Mouse (Mus musculus): ENCODE results near the gene Tex2. TPM values are rescaled to one million over a fixed set of nuclear protein-coding genes. Genes with fewer than 3 reads are reported as not detected.
"Not testable (repeated sequence)": the region's sequence is repeated elsewhere in the genome, so short reads cannot be mapped to it uniquely, and the experiment has no call there.

Gene Tex2
- polyA plus RNA-seq, 1 experiment from 2014 or later, result 29.5 TPM

DNA sequence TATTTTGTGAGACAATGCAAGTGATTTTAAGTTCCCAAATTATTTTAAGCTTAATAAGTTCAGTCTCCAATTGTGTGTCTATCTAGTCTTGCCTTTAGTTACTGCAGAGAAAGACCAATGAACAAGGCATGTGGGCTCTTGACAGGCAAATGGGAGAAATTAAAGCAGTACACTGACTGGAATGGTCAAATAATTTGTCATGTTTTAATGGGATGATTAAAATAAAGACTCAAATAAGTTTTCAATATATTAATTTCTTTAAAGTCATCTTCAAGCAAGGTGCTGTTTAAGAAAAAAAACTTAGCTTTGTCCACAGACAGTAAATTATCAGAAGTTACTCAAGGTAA lies 111.1 kb downstream of the Tex2 start:
- peaks cover 3% of the 10 kb centered on the region for H3K36me3 ChIP-seq (ENCODE audit: control insufficient read depth, insufficient read depth, low read length)
- ATAC-seq, result no peak
- H3K9me3 ChIP-seq (ENCODE audit: control insufficient read depth, low read length), result no peaks in the 10 kb centered on the region
- no peak overlapping the region for H3K9ac ChIP-seq (ENCODE audit: low read depth, low read length)
- H3K4me3 ChIP-seq (ENCODE audit: low read length), result no peak overlapping the region
- no peak overlapping the region for H3K27ac ChIP-seq (ENCODE audit: low read depth, low read length)
- H3K4me2 ChIP-seq (ENCODE audit: low read length), result no peak overlapping the region
- H3K4me1 ChIP-seq (ENCODE audit: control insufficient read depth, insufficient read depth, low read depth, low read length), result peaks cover 4% of the 10 kb centered on the region
- no peaks in the 10 kb centered on the region for H3K27me3 ChIP-seq (replicated peaks; ENCODE audit: control insufficient read depth, insufficient read depth, low read length)

DNA sequence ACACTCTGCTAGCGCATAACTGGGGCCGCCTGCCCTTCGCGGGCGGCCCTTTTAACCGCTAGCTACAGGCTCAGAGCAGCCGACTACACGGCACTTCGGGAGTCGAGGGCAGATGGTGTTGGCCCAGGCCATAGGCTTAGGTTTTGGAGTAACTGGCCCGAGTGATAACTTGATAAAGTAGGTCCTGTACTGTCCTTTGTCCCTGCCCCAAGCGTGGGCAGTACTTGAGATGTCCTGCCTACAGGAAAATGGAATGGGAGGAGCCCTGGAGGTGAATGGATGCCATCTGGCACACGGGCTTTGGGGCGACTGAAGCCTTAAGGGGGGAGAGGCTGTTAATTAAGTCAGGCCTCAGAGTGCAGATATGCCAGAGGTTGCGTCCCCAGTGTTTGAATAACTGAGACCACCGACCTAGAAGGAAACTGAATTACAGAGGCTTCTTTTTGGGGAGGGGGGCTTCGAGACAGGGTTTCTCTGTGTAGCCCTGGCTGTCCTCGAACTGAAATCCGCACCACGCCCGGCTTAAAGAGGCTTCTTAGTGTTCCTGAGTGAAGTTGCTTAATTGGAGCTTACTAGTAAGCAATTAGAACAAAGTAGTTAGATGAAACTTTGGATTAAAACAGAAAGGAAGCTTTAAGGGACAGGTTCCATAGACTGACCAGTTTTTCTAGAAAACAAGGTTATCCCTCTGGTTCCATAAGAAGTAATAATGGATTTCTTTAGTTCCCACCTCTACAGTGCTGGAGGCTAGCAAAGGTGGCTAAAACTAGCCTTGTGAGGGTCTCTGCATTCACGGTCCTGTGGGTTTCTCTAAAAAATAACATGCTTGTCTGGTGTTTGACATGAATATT lies 111.7 kb downstream of the Tex2 start:
- Histone ChIP-seq H3K9me3 (ENCODE audit: control insufficient read depth, low read length) (no peaks in the 10 kb centered on the region), H3K4me2 (ENCODE audit: low read length) (peak overlapping the region; percentile 87), H3K36me3 (ENCODE audit: control insufficient read depth, insufficient read depth, low read length) (peaks cover 3% of the 10 kb centered on the region), H3K9ac (ENCODE audit: low read depth, low read length) (peak overlapping the region; percentile 94), H3K27me3 (replicated peaks; ENCODE audit: control insufficient read depth, insufficient read depth, low read length) (no peaks in the 10 kb centered on the region), H3K4me3 (ENCODE audit: low read length) (peak overlapping the region; percentile 87), H3K27ac (ENCODE audit: low read depth, low read length) (peak overlapping the region; percentile 97), H3K4me1 (ENCODE audit: control insufficient read depth, insufficient read depth, low read depth, low read length) (peaks cover 4% of the 10 kb centered on the region)
- WGBS, result 2% methylated on average over 22 of the region's 22 CpGs
- ATAC-seq, result peak; percentile 72

DNA sequence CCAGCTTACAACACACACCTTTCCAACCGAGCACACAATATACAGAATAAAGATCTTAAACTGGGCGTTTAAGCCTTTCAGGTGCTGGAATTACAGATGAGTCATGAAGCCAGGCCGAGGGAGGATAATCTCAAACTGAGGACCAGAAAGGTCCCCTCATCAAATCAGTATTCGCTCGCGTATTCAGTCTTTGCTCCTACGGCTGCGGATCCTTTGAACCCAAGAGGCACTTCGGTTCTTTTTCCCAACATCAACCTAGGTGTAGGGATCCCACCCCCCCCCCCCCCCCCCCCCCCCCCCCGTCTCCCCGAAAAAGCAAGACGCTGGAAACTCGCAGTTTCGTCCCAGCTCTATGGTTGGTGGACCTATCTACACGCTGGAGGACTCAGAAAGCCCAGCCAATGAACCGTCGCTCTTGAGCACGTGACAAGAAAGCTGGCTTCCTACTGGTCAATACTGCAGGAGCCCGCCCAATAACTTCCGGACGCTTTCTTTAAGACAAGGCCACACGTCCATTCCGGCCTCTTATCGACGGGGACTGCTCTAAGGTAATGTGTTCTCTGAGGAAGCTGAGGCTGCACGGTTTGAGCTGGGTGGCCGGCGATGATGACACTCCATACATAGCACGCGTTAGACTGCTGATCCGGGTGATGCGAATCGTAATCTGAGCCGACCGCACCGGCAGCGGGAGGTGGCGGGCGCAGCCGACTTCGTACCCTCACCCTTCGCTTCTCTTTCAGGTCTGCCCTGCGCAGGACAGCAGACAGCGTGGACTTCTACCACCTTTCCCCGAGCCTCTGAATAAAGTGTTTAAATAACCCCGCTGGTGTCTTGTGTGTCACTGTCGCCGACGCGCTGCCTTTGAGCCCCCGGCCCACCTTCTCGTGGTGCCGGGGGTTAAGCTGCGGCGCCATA lies 112.6 kb downstream of the Tex2 start:
- ATAC-seq, result peak; percentile 98
- peaks cover 3% of the 10 kb centered on the region for H3K36me3 ChIP-seq (ENCODE audit: control insufficient read depth, insufficient read depth, low read length)
- H3K4me2 ChIP-seq (ENCODE audit: low read length), result peak overlapping the region; percentile 87
- peaks cover 4% of the 10 kb centered on the region for H3K4me1 ChIP-seq (ENCODE audit: control insufficient read depth, insufficient read depth, low read depth, low read length)
- peak overlapping the region; percentile 94 for H3K9ac ChIP-seq (ENCODE audit: low read depth, low read length)
- H3K9me3 ChIP-seq (ENCODE audit: control insufficient read depth, low read length), result no peaks in the 10 kb centered on the region
- peak overlapping the region; percentile 87 for H3K4me3 ChIP-seq (ENCODE audit: low read length)
- H3K27me3 ChIP-seq (replicated peaks; ENCODE audit: control insufficient read depth, insufficient read depth, low read length), result no peaks in the 10 kb centered on the region
- WGBS, result under 1% methylated on average over 50 of the region's 55 CpGs
- peak overlapping the region; percentile 97 for H3K27ac ChIP-seq (ENCODE audit: low read depth, low read length)

GRCm38 (mm10) chr11:106498739-106499379 lies 114.4 kb downstream of the Tex2 start:
- Histone ChIP-seq H3K27ac (ENCODE audit: low read depth, low read length) (peak overlapping the region; percentile 7; the same call in 1 of the 2 replicates), H3K9me3 (ENCODE audit: control insufficient read depth, low read length) (no peaks in the 10 kb centered on the region), H3K27me3 (replicated peaks; ENCODE audit: control insufficient read depth, insufficient read depth, low read length) (no peaks in the 10 kb centered on the region), H3K4me1 (ENCODE audit: control insufficient read depth, insufficient read depth, low read depth, low read length) (peaks cover 4% of the 10 kb centered on the region), H3K4me3 (ENCODE audit: low read length) (no peak overlapping the region), H3K4me2 (ENCODE audit: low read length) (no peak overlapping the region), H3K9ac (ENCODE audit: low read depth, low read length) (no peak overlapping the region), H3K36me3 (ENCODE audit: control insufficient read depth, insufficient read depth, low read length) (peaks cover 3% of the 10 kb centered on the region)
- WGBS, result 22% methylated on average over 4 of the region's 4 CpGs
- no peak for ATAC-seq

- Histone ChIP-seq H3K9me3 (ENCODE audit: control insufficient read depth, low read length) (no peaks in the 10 kb centered on the region), H3K9ac (ENCODE audit: low read depth, low read length) (no peak overlapping the region), H3K4me3 (ENCODE audit: low read length) (no peak overlapping the region), H3K27me3 (replicated peaks; ENCODE audit: control insufficient read depth, insufficient read depth, low read length) (no peaks in the 10 kb centered on the region), H3K4me2 (ENCODE audit: low read length) (no peak overlapping the region), H3K27ac (ENCODE audit: low read depth, low read length) (no peak overlapping the region), H3K36me3 (ENCODE audit: control insufficient read depth, insufficient read depth, low read length) (no peaks in the 10 kb centered on the region; the same call in 1 of the 2 replicates), H3K4me1 (ENCODE audit: control insufficient read depth, insufficient read depth, low read depth, low read length) (peaks cover 4% of the 10 kb centered on the region)
- 89% methylated on average over 2 of the region's 2 CpGs for WGBS
- ATAC-seq, result no peak
Observed at GRCm38 (mm10) chr11:106497926-106498325, 115.3 kb downstream of the Tex2 start.

DNA sequence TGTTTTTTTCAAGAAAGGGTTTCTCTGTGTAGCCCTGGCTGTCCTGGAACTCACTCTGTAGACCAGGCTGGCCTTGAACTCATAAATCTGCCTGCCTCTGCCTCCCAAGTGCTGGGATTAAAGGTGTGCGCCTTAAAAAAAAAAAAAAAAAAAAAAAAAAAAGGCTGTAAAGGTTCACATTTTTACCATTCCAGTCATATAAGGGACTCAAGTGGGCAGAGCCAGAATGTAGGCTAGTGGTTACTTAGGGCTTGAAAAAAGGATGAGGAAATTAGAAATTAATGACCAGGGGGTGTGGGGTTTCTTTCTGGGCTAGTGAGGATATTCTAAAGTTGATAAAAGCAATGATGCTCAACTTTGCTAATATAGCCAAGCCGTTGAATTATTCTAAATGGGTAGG lies 116.2 kb downstream of the Tex2 start:
- 96% methylated on average over 2 of the region's 2 CpGs for WGBS
- not testable (repeated sequence) for H3K9ac ChIP-seq (ENCODE audit: low read depth, low read length); H3K27ac ChIP-seq (ENCODE audit: low read depth, low read length); H3K36me3 ChIP-seq (ENCODE audit: control insufficient read depth, insufficient read depth, low read length); H3K27me3 ChIP-seq (replicated peaks; ENCODE audit: control insufficient read depth, insufficient read depth, low read length); H3K9me3 ChIP-seq (ENCODE audit: control insufficient read depth, low read length); H3K4me1 ChIP-seq (ENCODE audit: control insufficient read depth, insufficient read depth, low read depth, low read length); ATAC-seq; H3K4me2 ChIP-seq (ENCODE audit: low read length); H3K4me3 ChIP-seq (ENCODE audit: low read length)

DNA sequence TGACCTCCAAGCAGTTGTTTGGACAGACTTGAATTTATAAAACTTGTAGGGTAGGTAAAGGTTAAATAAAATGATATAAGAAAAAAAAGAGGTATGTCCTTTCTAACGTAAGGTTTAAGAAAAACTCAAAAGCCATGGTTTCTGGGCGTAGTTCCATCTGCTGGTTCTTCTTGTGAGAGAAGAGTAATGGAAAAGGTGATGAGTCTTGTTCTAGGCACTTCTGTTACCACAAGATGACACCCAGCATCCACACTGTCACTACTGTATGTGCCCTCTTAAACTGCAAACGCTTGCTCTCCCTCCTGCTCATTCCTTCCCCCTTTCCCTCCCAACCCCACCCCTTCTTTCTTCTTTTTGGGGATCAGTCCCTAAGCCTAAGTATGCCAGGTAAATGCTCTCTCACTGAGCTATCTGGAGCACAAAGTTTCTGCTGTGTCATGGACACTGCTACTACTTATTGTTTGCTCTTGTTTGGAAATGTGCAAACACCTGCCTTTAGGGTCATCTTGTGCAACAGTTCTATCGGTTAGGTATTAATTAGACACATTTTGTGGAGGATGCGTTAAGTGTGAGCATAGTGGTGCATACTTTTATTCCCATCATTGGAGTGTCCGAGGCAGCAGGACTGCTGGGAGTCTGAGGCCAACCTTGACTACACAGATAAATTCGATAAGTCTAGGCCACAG lies 120.1 kb downstream of the Tex2 start:
- Histone ChIP-seq H3K9me3 (ENCODE audit: control insufficient read depth, low read length) (no peaks in the 10 kb centered on the region), H3K9ac (ENCODE audit: low read depth, low read length) (no peak overlapping the region), H3K27ac (ENCODE audit: low read depth, low read length) (no peak overlapping the region), H3K4me2 (ENCODE audit: low read length) (no peak overlapping the region), H3K4me3 (ENCODE audit: low read length) (no peak overlapping the region), H3K27me3 (replicated peaks; ENCODE audit: control insufficient read depth, insufficient read depth, low read length) (no peaks in the 10 kb centered on the region), H3K4me1 (ENCODE audit: control insufficient read depth, insufficient read depth, low read depth, low read length) (no peaks in the 10 kb centered on the region; the same call in 1 of the 2 replicates), H3K36me3 (ENCODE audit: control insufficient read depth, insufficient read depth, low read length) (no peaks in the 10 kb centered on the region)
- 82% methylated on average over 7 of the region's 7 CpGs for WGBS
- ATAC-seq, result no peak

DNA sequence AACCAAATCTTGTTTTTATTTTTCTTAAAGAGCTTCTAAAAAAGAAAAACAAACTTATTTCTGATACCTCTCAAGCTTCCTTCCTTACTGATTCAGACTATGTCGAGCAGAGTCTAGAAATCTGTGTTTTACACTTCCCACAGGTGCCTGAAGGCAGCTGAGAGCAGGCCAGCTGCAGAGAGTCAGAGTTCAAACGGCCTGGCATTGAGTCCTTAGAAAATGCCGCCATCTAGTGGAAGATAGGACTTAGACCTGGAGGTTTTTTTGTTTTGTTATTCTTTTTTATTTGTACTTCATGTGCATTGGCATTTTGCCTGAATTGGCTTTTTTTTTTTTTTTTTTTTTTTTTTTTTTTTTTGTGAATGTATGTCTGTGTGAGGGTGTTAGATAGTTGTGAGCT lies 121.8 kb downstream of the Tex2 start:
- H3K9me3 ChIP-seq (ENCODE audit: control insufficient read depth, low read length), result no peaks in the 10 kb centered on the region
- no peaks in the 10 kb centered on the region for H3K27me3 ChIP-seq (replicated peaks; ENCODE audit: control insufficient read depth, insufficient read depth, low read length)
- H3K27ac ChIP-seq (ENCODE audit: low read depth, low read length), result no peak overlapping the region
- H3K9ac ChIP-seq (ENCODE audit: low read depth, low read length), result no peak overlapping the region
- no peak for ATAC-seq
- WGBS, result 2% methylated on average over 3 of the region's 3 CpGs
- no peak overlapping the region for H3K4me2 ChIP-seq (ENCODE audit: low read length)
- H3K4me3 ChIP-seq (ENCODE audit: low read length), result no peak overlapping the region
- no peaks in the 10 kb centered on the region for H3K36me3 ChIP-seq (ENCODE audit: control insufficient read depth, insufficient read depth, low read length)
- peaks cover 4% of the 10 kb centered on the region for H3K4me1 ChIP-seq (ENCODE audit: control insufficient read depth, insufficient read depth, low read depth, low read length)
